Mouse (Mus musculus): ENCODE results near the gene Ush2a.

GRCm38 (mm10) chr1:188456466-188457175 lies 194.8 kb downstream of the Ush2a start:
- TF ChIP-seq POLR2A (IDR thresholded peaks at IDR 0.05; ENCODE audit: extremely low read depth, insufficient read depth, low read length) (no peak), CTCF (IDR thresholded peaks at IDR 0.05; ENCODE audit: low read depth, low read length) (no peak)
